In the genomic region with DNA sequence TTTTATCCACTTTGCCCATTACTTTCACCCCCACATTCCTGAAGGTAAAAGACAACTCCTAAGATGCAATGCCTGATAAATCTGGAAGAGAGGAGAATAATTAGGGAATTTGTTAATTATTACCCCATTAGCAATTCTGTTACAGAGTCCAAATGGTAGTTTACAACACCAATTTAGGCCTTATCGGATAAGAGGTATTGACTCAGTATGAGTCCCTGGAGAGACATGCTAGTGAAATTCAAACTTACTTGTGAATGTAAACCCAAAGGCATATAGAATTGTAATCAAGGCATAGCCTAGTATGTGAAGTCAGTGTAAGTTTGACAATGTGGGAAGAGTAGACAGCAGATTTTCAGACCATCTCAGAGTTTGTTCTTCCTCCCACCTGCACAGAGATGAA, we compare ENCODE assay signal across 21 mouse cellular contexts.
DNase-seq lines count a peak whose midpoint lies in the region; ATAC-seq and TF ChIP-seq lines count a peak whose summit lies in the region.
"Had no signal": no experiment of that assay in that cellular context is flagged by ENCODE, and none has a peak within 500 bp of the region (broad histone marks: within the 10 kb centered on the region; RNA-seq: fewer than 3 reads in every experiment).

No protein-coding gene starts in this region.

- peak; percentile 90 for ATAC-seq in intestine, embryonic 15.5 days
- peak; percentile 88 for ATAC-seq in intestine, embryonic 16.5 days
- ATAC-seq in intestine, postnatal 0 days, result peak; percentile 77
- no peak for ATAC-seq in midbrain, postnatal 0 days (ENCODE audit: low FRiP score)
- ATAC-seq in neural tube, embryonic 15.5 days (ENCODE audit: low FRiP score), result no peak
- ATAC-seq: activated CD4-positive, CD25-positive, alpha-beta regulatory T cell, adult 4 months; CD4-positive, CD25-positive, alpha-beta regulatory T cell, adult 4 months; Patski had no signal

- no peaks in the 10 kb centered on the region for H3K27me3 ChIP-seq in intestine, embryonic 15.5 days (replicated peaks)
- no peaks in the 10 kb centered on the region for H3K27me3 ChIP-seq in intestine, embryonic 16.5 days (replicated peaks; ENCODE audit: control insufficient read depth, insufficient read depth, low read length)
- H3K27me3 ChIP-seq in intestine, postnatal 0 days (replicated peaks; ENCODE audit: control insufficient read depth, insufficient read depth, low read length), result peaks cover 3% of the 10 kb centered on the region; the same call in 1 of the 2 replicates
- H3K27me3 ChIP-seq in midbrain, postnatal 0 days (ENCODE audit: insufficient read depth, low read length), result no peaks in the 10 kb centered on the region
- no peaks in the 10 kb centered on the region for H3K27me3 ChIP-seq in neural tube, embryonic 15.5 days (replicated peaks)
- H3K27me3 ChIP-seq: Patski had no signal

- WGBS in intestine, embryonic 15.5 days, result 69% methylated on average over 1 of the region's 1 CpGs
- WGBS in intestine, embryonic 16.5 days, result 55% methylated on average over 1 of the region's 1 CpGs
- WGBS in intestine, postnatal 0 days, result 34% methylated on average over 1 of the region's 1 CpGs
- WGBS in midbrain, postnatal 0 days, result 93% methylated on average over 1 of the region's 1 CpGs
- 47% methylated on average over 1 of the region's 1 CpGs for WGBS in neural tube, embryonic 15.5 days

- 0 out of 2 replicates have a peak overlapping the region, but pooled peaks have one; percentile 11 for H3K4me2 ChIP-seq in intestine, embryonic 15.5 days (replicated peaks)
- H3K4me2 ChIP-seq in intestine, embryonic 16.5 days (ENCODE audit: low read depth, low read length), result peak overlapping the region; percentile 2; the same call in 1 of the 2 replicates
- peak overlapping the region; percentile 32; the same call in 1 of the 2 replicates for H3K4me2 ChIP-seq in intestine, postnatal 0 days (replicated peaks; ENCODE audit: low read depth)
- no peak overlapping the region for H3K4me2 ChIP-seq in midbrain, postnatal 0 days (ENCODE audit: low read depth, low read length, poor library complexity, severe bottlenecking)
- no peak overlapping the region for H3K4me2 ChIP-seq in neural tube, embryonic 15.5 days

- no peak overlapping the region for H3K9ac ChIP-seq in intestine, embryonic 15.5 days
- H3K9ac ChIP-seq in intestine, embryonic 16.5 days (ENCODE audit: low read depth, low read length), result no peak overlapping the region
- H3K9ac ChIP-seq in intestine, postnatal 0 days (ENCODE audit: low read depth, low read length), result no peak overlapping the region
- no peak overlapping the region for H3K9ac ChIP-seq in midbrain, postnatal 0 days (replicated peaks; ENCODE audit: low read length, poor library complexity, severe bottlenecking)
- no peak overlapping the region for H3K9ac ChIP-seq in neural tube, embryonic 15.5 days (replicated peaks)

- no peak for TF ChIP-seq CTCF in intestine, postnatal 0 days (IDR thresholded peaks at IDR 0.05; ENCODE audit: low read depth)
- TF ChIP-seq CTCF in midbrain, postnatal 0 days (IDR thresholded peaks at IDR 0.05), result no peak

- no peaks in the 10 kb centered on the region for H3K36me3 ChIP-seq in intestine, embryonic 15.5 days
- no peaks in the 10 kb centered on the region for H3K36me3 ChIP-seq in intestine, embryonic 16.5 days (ENCODE audit: control insufficient read depth, insufficient read depth, low read length)
- H3K36me3 ChIP-seq in intestine, postnatal 0 days (ENCODE audit: control insufficient read depth, insufficient read depth), result no peaks in the 10 kb centered on the region
- H3K36me3 ChIP-seq in midbrain, postnatal 0 days (ENCODE audit: insufficient read depth, low read length), result no peaks in the 10 kb centered on the region
- no peaks in the 10 kb centered on the region for H3K36me3 ChIP-seq in neural tube, embryonic 15.5 days
- H3K36me3 ChIP-seq: G1E had no signal

- DNase-seq in kidney, adult 9 months, result peak; percentile 8
- no peak for DNase-seq in kidney, adult 8-10 months
- DNase-seq in heart, adult 18-20 months, result no peak
- no peak for DNase-seq in midbrain, postnatal 0 days (ENCODE audit: low spot score)
- DNase-seq: adrenal gland, adult 2 months; adrenal gland, adult 8-10 months; adrenal gland, postnatal 10 days; adrenal gland, postnatal 14 days; adrenal gland, postnatal 25 days; adrenal gland, postnatal 36 days; B cell, adult 2 months; cerebellum, adult 11 months; cerebellum, adult 11-12 months had no signal

- no peaks in the 10 kb centered on the region for H3K9me3 ChIP-seq in intestine, embryonic 15.5 days
- H3K9me3 ChIP-seq in intestine, embryonic 16.5 days (ENCODE audit: control insufficient read depth, low read length), result no peaks in the 10 kb centered on the region
- no peaks in the 10 kb centered on the region for H3K9me3 ChIP-seq in intestine, postnatal 0 days (ENCODE audit: control insufficient read depth)
- H3K9me3 ChIP-seq in midbrain, postnatal 0 days (ENCODE audit: low read length), result no peaks in the 10 kb centered on the region
- no peaks in the 10 kb centered on the region for H3K9me3 ChIP-seq in neural tube, embryonic 15.5 days (replicated peaks)
- H3K9me3 ChIP-seq: G1E had no signal

- H3K4me3 ChIP-seq in intestine, embryonic 15.5 days (replicated peaks), result no peak overlapping the region
- no peak overlapping the region for H3K4me3 ChIP-seq in intestine, embryonic 16.5 days (ENCODE audit: low read length)
- no peak overlapping the region for H3K4me3 ChIP-seq in intestine, postnatal 0 days (ENCODE audit: low read depth, low read length)
- no peak overlapping the region for H3K4me3 ChIP-seq in midbrain, postnatal 0 days (ENCODE audit: low read depth, low read length)
- no peak overlapping the region for H3K4me3 ChIP-seq in neural tube, embryonic 15.5 days (replicated peaks)

- H3K4me1 ChIP-seq in intestine, embryonic 15.5 days (replicated peaks), result 0 out of 2 replicates have a peak, but pooled peaks cover 6% of the 10 kb centered on the region
- H3K4me1 ChIP-seq in intestine, embryonic 16.5 days (ENCODE audit: control insufficient read depth, insufficient read depth, low read length), result peaks cover 11% of the 10 kb centered on the region; the same call in 1 of the 2 replicates
- 0 out of 2 replicates have a peak, but pooled peaks cover 9% of the 10 kb centered on the region for H3K4me1 ChIP-seq in intestine, postnatal 0 days (replicated peaks; ENCODE audit: control insufficient read depth, insufficient read depth, low read length)
- H3K4me1 ChIP-seq in midbrain, postnatal 0 days (ENCODE audit: insufficient read depth, low read length), result peaks cover 9% of the 10 kb centered on the region
- peaks cover 23% of the 10 kb centered on the region for H3K4me1 ChIP-seq in neural tube, embryonic 15.5 days

- H3K27ac ChIP-seq in intestine, embryonic 15.5 days, result no peak overlapping the region
- H3K27ac ChIP-seq in intestine, embryonic 16.5 days (ENCODE audit: low read length), result no peak overlapping the region
- no peak overlapping the region for H3K27ac ChIP-seq in intestine, postnatal 0 days (ENCODE audit: low read depth, low read length)
- H3K27ac ChIP-seq in midbrain, postnatal 0 days (ENCODE audit: low read depth, low read length), result no peak overlapping the region
- H3K27ac ChIP-seq in neural tube, embryonic 15.5 days (replicated peaks), result no peak overlapping the region

Comparison
In these comparisons a context has a peak if more than half of its experiments do, and no peak if none do; other contexts are left out.
1. ATAC-seq: peak in intestine, embryonic 15.5 days (single experiment), intestine, embryonic 16.5 days (single experiment) and intestine, postnatal 0 days (single experiment); none in midbrain, postnatal 0 days (single experiment) and neural tube, embryonic 15.5 days (single experiment).
2. H3K4me2 ChIP-seq: peak in intestine, embryonic 15.5 days (single experiment), intestine, embryonic 16.5 days (single experiment) and intestine, postnatal 0 days (single experiment); none in midbrain, postnatal 0 days (single experiment) and neural tube, embryonic 15.5 days (single experiment).